Mouse (Mus musculus) heart, postnatal 0 days (tissue): ENCODE measurements around the gene Rap1gap.

Source experiments
- CTCF ChIP-seq: IDR thresholded peaks from 2 replicates; pipeline ENCODE4 v1.5.1; 2016; ENCODE audit warnings: antibody characterized with exemption, control low read depth, low read depth
- EP300 ChIP-seq: IDR thresholded peaks from 2 replicates; pipeline ENCODE4 v1.6.1; 2016; ENCODE audit warnings: antibody characterized with exemption, low read depth

DNA sequence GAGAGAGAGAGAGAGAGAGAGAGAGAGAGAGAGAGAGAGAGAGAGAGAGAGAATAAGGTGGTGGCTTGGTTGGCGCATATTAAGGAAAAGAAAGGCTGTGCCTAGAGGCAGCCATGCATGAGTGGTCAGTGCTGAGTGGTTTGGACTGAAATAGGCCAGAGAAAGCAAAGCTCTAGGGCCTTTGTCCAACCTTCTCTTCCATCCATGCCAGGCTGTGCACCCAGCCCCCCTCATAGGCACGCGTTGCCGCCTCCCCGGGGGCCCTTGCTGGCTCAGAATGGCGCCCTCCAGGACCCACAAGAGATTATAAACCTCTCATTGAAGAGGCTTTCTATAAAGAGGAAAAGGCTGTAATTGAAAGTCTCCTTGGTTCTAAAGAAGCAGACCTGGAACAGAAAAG lies 3.0 kb upstream of the Rap1gap start:
- TF ChIP-seq CTCF (no peak), EP300 (no peak)
